Mouse (Mus musculus) heart, embryonic 14.5 days (tissue): Measurements from ENCODE around the gene Pde9a. TPM values are rescaled to one million over a fixed set of nuclear protein-coding genes. Genes with fewer than 3 reads are reported as not detected.

Source experiments
- polyA plus RNA-seq: library from polyadenylated mRNA; unstranded; fragments of >200 nt; fragmentation: Nextera tagmentation; extraction: Ambion mirVana; gene quantifications from 2 replicates; pipeline ENCODE4 v1.2.1, GENCODE M21; 2014

The Pde9a gene
- polyA plus RNA-seq, 1 experiment from 2014 or later: 9.1 TPM

Other genes with a start within 250 kb of the Pde9a start
- gene Tff2, start 241.9 kb upstream of the Pde9a start, polyA plus RNA-seq: not detected in 2 replicates
- not detected in 2 replicates for gene Tff1, start 220.9 kb upstream of the Pde9a start, polyA plus RNA-seq
- gene Tmprss3, start 187.2 kb upstream of the Pde9a start, polyA plus RNA-seq: 0.09 TPM in 1 of 2 replicates, not detected in the other
- 0.50 TPM in 1 of 2 replicates, not detected in the other for gene Ubash3a, start 178.3 kb upstream of the Pde9a start, polyA plus RNA-seq
- gene Rsph1, start 108.8 kb upstream of the Pde9a start, polyA plus RNA-seq: 1.3 and 1.8 TPM in 2 replicates
- gene Slc37a1, start 99.4 kb upstream of the Pde9a start, polyA plus RNA-seq: 8.0 and 9.1 TPM in 2 replicates
- 16.7 and 17.9 TPM in 2 replicates for gene Wdr4, start 133.8 kb downstream of the Pde9a start, polyA plus RNA-seq
- gene Ndufv3, start 133.9 kb downstream of the Pde9a start, polyA plus RNA-seq: 748 and 805 TPM in 2 replicates
- 19.1 and 19.4 TPM in 2 replicates for gene Pknox1, start 178.5 kb downstream of the Pde9a start, polyA plus RNA-seq